Mouse (Mus musculus): ENCODE measurements at regions not wholly inside any gene's neighbourhood (a gene's known extent, or its start where the extent isn't known, plus 50 kb on each side); places are given as distances from the start of the nearest gene placed in this dataset.

- DNase-seq (ENCODE audit: low spot score in 2 of 2), result no peak
Measured at GRCm38 (mm10) chr1:81516575-81517210, 439.9 kb downstream of the Nyap2 start.

- no peak for DNase-seq (ENCODE audit: low spot score in 2 of 2)
Measured at GRCm38 (mm10) chr1:81520420-81521273, 443.9 kb downstream of the Nyap2 start.

- DNase-seq (ENCODE audit: low spot score in 2 of 2), result no peak
Measured at GRCm38 (mm10) chr1:81522929-81523328, 446.2 kb downstream of the Nyap2 start.

- no peak for DNase-seq (ENCODE audit: low spot score in 2 of 2)
Measured at GRCm38 (mm10) chr1:81525821-81526220, 449.1 kb downstream of the Nyap2 start.

GRCm38 (mm10) chr1:81537836-81538235 lies 461.1 kb downstream of the Nyap2 start:
- DNase-seq (ENCODE audit: low spot score in 2 of 2), result no peak

- no peak for DNase-seq (ENCODE audit: low spot score in 2 of 2)
Measured at GRCm38 (mm10) chr1:81539591-81540311, 463.0 kb downstream of the Nyap2 start.

GRCm38 (mm10) chr1:81548906-81549305 lies 472.2 kb downstream of the Nyap2 start:
- no peak for DNase-seq (ENCODE audit: low spot score in 2 of 2)

- DNase-seq (ENCODE audit: low spot score in 2 of 2), result no peak
Measured at GRCm38 (mm10) chr1:81549706-81550105, 473.0 kb downstream of the Nyap2 start.

- no peak for DNase-seq (ENCODE audit: low spot score in 2 of 2)
Measured at GRCm38 (mm10) chr1:81552731-81553130, 476.0 kb downstream of the Nyap2 start.

- DNase-seq (ENCODE audit: low spot score in 2 of 2), result no peak
Measured at GRCm38 (mm10) chr1:81576965-81577664, 500.4 kb downstream of the Nyap2 start.

GRCm38 (mm10) chr1:81577665-81578201 lies 501.0 kb downstream of the Nyap2 start:
- DNase-seq (ENCODE audit: low spot score in 2 of 2), result no peak

- no peak for DNase-seq (ENCODE audit: low spot score in 2 of 2)
Measured at GRCm38 (mm10) chr1:81581208-81581607, 504.5 kb downstream of the Nyap2 start.

- DNase-seq (ENCODE audit: low spot score in 2 of 2), result no peak
Measured at GRCm38 (mm10) chr1:81587780-81588307, 511.1 kb downstream of the Nyap2 start.

GRCm38 (mm10) chr1:81591623-81592022 lies 514.9 kb downstream of the Nyap2 start:
- no peak for DNase-seq (ENCODE audit: low spot score in 2 of 2)

GRCm38 (mm10) chr1:81593280-81594182 lies 516.8 kb downstream of the Nyap2 start:
- peak; percentile 31 to 39 for DNase-seq (ENCODE audit: low spot score in 2 of 2)

GRCm38 (mm10) chr1:81594183-81594515 lies 517.4 kb downstream of the Nyap2 start:
- no peak for DNase-seq (ENCODE audit: low spot score in 2 of 2)

GRCm38 (mm10) chr1:81594606-81595005 lies 517.9 kb downstream of the Nyap2 start:
- DNase-seq (ENCODE audit: low spot score in 2 of 2), result no peak

- DNase-seq (ENCODE audit: low spot score in 2 of 2), result no peak
Measured at GRCm38 (mm10) chr1:81608772-81609171, 532.0 kb downstream of the Nyap2 start.

- DNase-seq (ENCODE audit: low spot score in 2 of 2), result no peak
Measured at GRCm38 (mm10) chr1:81618880-81619279, 542.1 kb downstream of the Nyap2 start.

GRCm38 (mm10) chr1:81624141-81624540 lies 547.4 kb downstream of the Nyap2 start:
- DNase-seq (ENCODE audit: low spot score in 2 of 2), result no peak

Data from frontal cortex, postnatal 25 days (tissue).